Mouse (Mus musculus): ENCODE measurements around the gene Pank3. TPM values are rescaled to one million over a fixed set of nuclear protein-coding genes. Genes with fewer than 3 reads are reported as not detected.
"Not testable (repeated sequence)": the region's sequence is repeated elsewhere in the genome, so short reads cannot be mapped to it uniquely, and the experiment has no call there.

Pank3 gene
- total RNA-seq, 2 experiments from 2014 or later: 78.7 to 86.4 TPM

DNA sequence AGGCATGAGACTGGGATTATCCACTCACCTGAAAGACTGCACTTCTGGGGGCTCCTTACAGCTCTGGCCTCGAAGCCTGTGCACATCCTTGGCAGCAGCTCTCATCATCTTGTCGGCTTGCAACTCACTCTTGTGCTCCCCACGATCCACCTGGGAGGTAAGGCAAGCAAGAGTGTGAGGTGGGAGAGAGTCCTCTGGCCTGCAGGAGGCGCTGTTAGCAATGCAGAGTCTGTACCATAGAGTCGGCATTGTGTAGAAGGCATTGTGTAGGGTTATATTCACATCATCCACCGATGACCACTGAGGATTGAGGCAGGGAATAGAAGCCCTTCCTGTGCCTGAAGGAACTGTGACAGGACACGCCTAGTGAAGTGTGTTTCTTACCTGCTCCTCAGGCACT is 71.0 kb downstream of the Pank3 start:
- no peak for DNase-seq

- not testable (repeated sequence) for DNase-seq
Observed at GRCm38 (mm10) chr11:35840806-35841205, 71.5 kb downstream of the Pank3 start.

Small RNAs within 50 kb of the gene (microRNA-seq; reads per million reads assigned to microRNA genes)
- gene Mir103-1: 6.5 reads per million, percentile 17 among the genes with 10 or more reads in this experiment

Other genes with a start within 250 kb of the Pank3 start
- gene Fbll1, start 29.4 kb downstream of the Pank3 start, total RNA-seq (2021): under 1 TPM in 1 of 2 experiments, not detected in 1; 0.46 TPM
- 10 to 100 TPM; 71.8 to 82.4 TPM for gene Rars, start 65.0 kb downstream of the Pank3 start, total RNA-seq (2021)
- 10 to 100 TPM; 84.6 to 89.9 TPM for gene Wwc1, start 211.0 kb downstream of the Pank3 start, total RNA-seq (2021)